Mouse (Mus musculus) embryonic fibroblast, embryonic 13.5 days (primary cell): Measurements from ENCODE around the gene Ccdc8. TPM values are rescaled to one million over a fixed set of nuclear protein-coding genes. Genes with fewer than 3 reads are reported as not detected.

Experiments used
- H3K27ac ChIP-seq: 2 replicates; pipeline ENCODE4 v1.5.1; 2012; ENCODE audit warnings: low read length, control low read depth, inconsistent platforms; ENCODE audit not compliant: insufficient read depth
- H3K4me1 ChIP-seq: 2 replicates; pipeline ENCODE4 v1.6.1; 2011; ENCODE audit warnings: low read length; ENCODE audit not compliant: control insufficient read depth, insufficient read depth
- H3K4me3 ChIP-seq: 2 replicates; pipeline ENCODE4 v1.5.1; 2011; ENCODE audit warnings: mild to moderate bottlenecking, control low read depth, low read length; ENCODE audit not compliant: insufficient read depth
- CTCF ChIP-seq: IDR thresholded peaks from 2 replicates; pipeline ENCODE4 v1.5.1; 2011; ENCODE audit warnings: mild to moderate bottlenecking, control low read depth, low read length, moderate library complexity, borderline replicate concordance; ENCODE audit not compliant: insufficient read depth
- POLR2A ChIP-seq: IDR thresholded peaks from 2 replicates; pipeline ENCODE4 v1.6.1; 2011; ENCODE audit warnings: low read depth, mild to moderate bottlenecking, control low read depth, low read length, moderate library complexity
- polyA plus RNA-seq: library from polyadenylated mRNA; stranded (reverse); fragments of >200 nt; gene quantifications from 2 replicates; pipeline ENCODE4 v1.2.4, GENCODE M21; 2011; ENCODE audit warnings: low read depth; ENCODE audit not compliant: missing spikeins, insufficient read length

The Ccdc8 gene
- polyA plus RNA-seq, 1 experiment: 15.0 TPM

DNA sequence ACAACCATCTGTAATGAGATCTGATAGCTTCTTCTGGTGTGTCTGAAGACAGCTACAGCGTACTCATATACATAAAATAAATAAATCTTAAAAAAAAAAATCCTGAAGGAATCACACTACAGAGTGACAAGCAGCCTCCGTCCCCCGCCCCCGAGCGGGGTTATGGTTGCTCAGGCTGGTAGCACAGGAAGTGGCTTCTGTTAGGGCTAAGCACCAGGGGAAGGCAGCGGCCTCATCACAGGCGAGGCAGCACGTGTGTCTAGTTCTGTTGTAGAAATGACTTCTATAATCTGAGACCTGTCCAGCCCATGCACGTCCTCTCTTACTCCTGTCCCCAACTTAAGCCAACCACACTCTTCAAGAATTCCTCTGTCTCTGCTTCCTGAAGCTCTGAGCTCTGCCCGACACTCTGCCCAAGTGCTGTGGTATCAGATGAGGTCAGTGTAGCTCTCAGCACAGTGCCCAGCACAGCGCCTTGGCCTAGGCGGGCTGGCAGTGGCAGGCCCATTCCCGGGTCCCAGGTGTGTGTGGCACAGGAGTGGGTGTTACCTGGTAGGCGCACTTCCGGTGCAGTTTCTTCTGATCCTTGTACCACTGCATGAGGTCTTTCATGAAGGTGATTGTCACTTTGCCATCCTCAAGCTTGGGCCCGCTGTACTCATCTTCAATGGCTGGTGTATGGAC, 17.0 kb downstream of the Ccdc8 start:
- Histone ChIP-seq H3K27ac (no peak overlapping the region), H3K4me1 (no peaks in the 10 kb centered on the region), H3K4me3 (no peak overlapping the region)
- TF ChIP-seq POLR2A (no peak), CTCF (no peak)

DNA sequence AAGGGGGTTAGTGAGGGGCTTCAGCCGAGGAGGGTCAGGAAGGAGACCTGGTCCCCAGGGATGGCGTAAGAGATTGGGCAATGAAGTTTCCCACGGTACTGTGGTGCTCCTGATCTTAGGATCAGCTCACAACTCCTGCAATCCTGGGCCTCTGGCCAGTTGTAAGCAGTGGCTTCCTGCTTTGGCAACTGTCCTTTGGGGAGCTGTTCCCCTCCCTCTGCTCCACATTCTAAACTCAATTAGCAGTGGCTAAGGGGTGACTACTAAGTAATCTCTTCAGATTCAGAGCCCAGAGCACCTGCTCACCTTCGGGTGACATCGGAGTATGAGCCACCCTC, 17.5 kb downstream of the Ccdc8 start:
- no peak overlapping the region for H3K4me3 ChIP-seq
- no peak overlapping the region for H3K27ac ChIP-seq
- no peaks in the 10 kb centered on the region for H3K4me1 ChIP-seq
- no peak for TF ChIP-seq CTCF
- TF ChIP-seq POLR2A: no peak

DNA sequence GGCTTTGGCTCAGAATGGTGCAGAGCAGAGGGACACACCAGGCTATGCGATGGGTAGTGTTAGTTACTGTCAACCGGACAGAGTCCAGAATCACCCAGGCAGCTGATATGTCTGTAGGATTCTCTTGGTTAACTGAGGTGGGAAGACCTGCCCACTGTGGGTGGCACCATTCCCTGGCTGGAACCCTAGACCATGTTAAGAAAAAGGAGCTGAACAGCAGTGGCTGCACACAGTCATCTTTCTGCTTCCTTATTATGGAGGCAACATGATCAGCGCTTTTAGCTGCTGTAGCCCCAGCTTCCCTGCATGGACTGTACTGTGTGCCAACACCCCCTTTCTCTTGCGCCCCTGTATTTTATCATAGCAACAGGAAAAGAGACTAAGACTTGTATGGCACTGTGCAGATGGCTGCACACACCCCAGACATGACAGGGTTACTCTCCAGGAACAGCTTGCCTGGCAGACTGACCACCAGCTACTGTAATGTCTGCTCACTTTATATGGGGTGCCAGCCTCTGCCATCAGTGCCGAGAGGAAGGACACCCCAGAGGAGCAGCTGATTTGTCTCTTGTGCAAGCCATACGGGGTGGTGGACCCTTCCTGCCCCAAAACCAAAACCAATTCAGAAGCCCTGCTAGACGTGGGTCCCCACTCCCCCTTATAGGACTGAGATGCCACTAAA, 19.5 kb downstream of the Ccdc8 start:
- Histone ChIP-seq H3K27ac (no peak overlapping the region), H3K4me3 (no peak overlapping the region), H3K4me1 (no peaks in the 10 kb centered on the region)
- TF ChIP-seq CTCF: no peak
- no peak for TF ChIP-seq POLR2A

DNA sequence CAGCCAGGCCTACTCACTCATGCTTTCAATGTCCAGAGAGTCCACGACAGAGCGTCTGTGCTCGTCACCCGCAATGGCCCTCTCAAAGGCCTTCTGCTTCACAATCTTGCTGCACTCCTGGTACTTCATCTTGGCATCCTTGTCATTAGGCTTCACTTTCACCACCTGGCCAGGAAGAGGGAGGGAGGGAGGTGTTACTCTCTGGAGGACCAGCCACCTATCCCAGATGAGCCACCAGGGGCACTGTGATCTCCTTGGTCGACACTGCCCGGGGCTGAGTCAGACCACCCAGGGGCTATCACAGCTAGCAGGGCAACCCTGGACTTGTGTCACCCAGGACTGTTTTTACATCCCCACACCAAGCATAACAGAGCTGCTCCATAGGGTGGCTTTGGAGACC, 22.9 kb downstream of the Ccdc8 start:
- TF ChIP-seq POLR2A (no peak), CTCF (no peak)
- Histone ChIP-seq H3K4me1 (peaks cover 6% of the 10 kb centered on the region; the same call in 1 of the 2 replicates), H3K27ac (no peak overlapping the region), H3K4me3 (no peak overlapping the region)

DNA sequence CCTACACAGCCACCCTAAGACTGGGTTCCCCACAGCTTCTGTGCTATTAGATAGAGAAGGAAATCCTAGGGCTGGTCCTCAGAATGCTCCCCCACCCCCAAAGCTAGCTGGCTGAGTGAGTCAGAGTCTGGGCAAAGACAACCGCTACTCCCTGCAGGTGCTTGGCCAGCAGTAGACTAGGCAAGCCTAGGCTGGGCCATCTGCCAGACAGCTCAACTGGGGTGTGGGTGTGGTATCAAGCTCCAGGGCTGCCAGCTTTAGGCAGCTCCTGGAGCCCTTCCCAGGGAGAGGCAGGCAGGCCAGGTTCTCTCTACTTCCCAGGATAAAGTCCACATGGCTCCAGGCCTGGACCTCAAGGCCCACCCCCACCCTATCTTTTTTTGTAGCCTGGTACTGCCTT, 24.5 kb downstream of the Ccdc8 start:
- TF ChIP-seq CTCF (no peak), POLR2A (no peak)
- H3K27ac ChIP-seq: peak overlapping the region; percentile 18; the same call in 1 of the 2 replicates

DNA sequence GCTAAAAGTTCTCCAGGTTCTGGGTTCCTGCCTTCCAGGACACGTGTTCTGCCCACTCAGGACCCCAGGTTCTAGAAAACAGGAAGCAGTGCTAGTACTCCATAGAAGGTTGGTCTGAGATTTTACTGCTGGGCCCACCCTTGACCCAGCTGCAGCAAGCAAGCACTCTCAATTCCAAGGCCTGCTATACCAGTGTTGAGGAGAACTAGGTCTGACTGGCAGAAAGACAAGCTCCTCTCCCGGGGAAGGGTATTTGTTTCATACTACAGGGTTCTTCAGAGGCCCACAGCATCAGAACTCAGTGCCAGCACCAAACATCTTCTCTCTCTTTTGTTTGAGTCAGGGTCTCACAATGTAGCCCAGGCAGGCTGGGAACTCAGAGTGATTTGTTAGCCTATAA, 25.4 kb downstream of the Ccdc8 start:
- TF ChIP-seq POLR2A (no peak), CTCF (no peak)
- no peak overlapping the region for H3K4me3 ChIP-seq
- H3K27ac ChIP-seq: no peak overlapping the region
- peaks cover 6% of the 10 kb centered on the region; the same call in 1 of the 2 replicates for H3K4me1 ChIP-seq

More for the DNA sequence above, 24.5 kb downstream of the Ccdc8 start:
- Histone ChIP-seq H3K4me3 (no peak overlapping the region), H3K4me1 (peaks cover 6% of the 10 kb centered on the region; the same call in 1 of the 2 replicates)

DNA sequence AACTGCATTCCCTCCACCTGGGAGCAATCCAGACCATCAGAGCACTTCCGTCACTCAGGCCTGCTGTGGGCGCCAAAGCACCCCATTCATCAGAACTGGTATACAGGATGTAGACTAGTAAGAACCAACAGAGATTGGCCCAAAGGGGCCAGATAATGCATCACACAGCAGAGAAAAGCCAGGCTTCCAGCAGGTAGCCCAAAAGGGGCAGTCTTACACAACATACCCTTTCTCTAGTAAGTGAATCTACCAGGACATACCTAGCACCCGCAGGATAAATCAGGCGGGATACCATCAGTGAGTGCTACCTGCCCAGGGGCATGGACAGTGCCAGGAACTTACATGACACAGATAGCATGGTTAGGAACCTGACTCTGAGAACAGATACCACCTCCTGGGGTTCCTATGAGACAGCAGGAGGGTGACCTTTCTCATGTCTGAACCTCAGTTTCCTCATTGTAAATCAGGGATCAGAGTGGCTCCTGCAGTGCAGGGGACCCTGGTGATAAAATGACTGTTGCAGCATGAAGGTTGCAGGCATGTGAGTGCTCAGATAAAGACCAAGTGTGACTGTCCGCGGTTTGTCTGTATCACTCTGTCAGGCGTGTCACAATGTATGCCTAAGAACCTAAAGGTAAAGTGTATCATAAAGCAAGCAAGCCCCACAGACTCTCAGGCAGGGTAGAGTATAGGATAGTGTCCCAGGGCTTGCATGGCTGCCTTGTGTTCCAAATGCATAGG, 27.1 kb downstream of the Ccdc8 start:
- TF ChIP-seq POLR2A: no peak
- no peak for TF ChIP-seq CTCF
- Histone ChIP-seq H3K4me3 (no peak overlapping the region), H3K4me1 (peaks cover 6% of the 10 kb centered on the region; the same call in 1 of the 2 replicates), H3K27ac (no peak overlapping the region)

DNA sequence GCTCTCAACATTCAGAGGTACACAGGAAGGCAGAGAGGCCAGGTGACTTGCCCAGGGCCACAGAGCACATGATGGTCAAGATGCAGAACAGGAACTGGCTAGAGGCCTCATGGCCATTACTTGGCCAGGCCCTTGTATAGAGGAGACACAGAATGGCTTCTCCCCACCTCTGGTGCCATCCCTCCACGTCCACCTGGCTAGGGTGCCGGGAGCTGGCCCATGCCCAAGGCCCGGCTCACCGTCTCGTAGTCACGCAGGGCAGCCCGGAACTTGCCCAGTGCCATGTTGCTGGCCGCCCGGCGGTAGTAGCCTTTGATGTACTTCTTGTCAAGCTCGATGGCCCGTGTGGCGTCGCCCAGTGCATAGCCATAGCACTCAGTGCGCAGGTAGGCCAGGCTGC, 29.7 kb downstream of the Ccdc8 start:
- Histone ChIP-seq H3K4me3 (no peak overlapping the region), H3K27ac (no peak overlapping the region)
- TF ChIP-seq CTCF (no peak), POLR2A (no peak)

DNA sequence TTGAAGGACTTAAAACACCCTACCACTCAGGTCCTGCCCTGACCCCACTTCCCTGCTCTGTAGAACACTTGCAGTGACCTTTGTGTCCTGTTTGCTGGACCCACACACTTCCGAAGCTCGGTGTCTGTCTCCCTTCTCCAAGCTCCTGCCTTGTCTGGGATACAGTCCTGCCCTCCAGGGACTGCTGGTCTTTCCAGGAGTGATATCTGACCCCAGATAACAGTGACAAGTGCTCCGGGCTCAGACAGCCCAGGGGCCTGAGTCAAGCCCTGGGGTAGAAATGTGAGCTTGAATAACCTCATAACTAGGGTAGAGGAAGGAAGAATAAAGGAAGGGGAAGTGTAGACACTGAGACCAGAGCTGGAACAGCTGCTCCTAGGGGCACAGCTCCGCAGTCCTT, 31.2 kb downstream of the Ccdc8 start:
- H3K27ac ChIP-seq: no peak overlapping the region
- TF ChIP-seq CTCF (no peak), POLR2A (no peak)
- H3K4me3 ChIP-seq: no peak overlapping the region
- no peaks in the 10 kb centered on the region for H3K4me1 ChIP-seq

More for the DNA sequence above, 29.7 kb downstream of the Ccdc8 start:
- H3K4me1 ChIP-seq: peaks cover 6% of the 10 kb centered on the region; the same call in 1 of the 2 replicates
